Mouse (Mus musculus) limb, embryonic 14.5 days (tissue): ENCODE results near the gene Plekha1. TPM values are rescaled to one million over a fixed set of nuclear protein-coding genes. Genes with fewer than 3 reads are reported as not detected.

Experiments
- ATAC-seq: fragments of 200-750 bp; cut with Nextera tagmentation; 2 replicates; pipeline ENCODE4 v1.8.0; 2017; ENCODE audit warnings: low read depth, moderate number of reproducible peaks, moderate TSS enrichment; ENCODE audit not compliant: low FRiP score
- DNase-seq: peaks from one replicate; pipeline ENCODE4 v3.0.0-alpha.2; 2015; ENCODE audit warnings: low spot score
- H3K27ac ChIP-seq: fragments of 300-500 bp; sonication (generic); replicated peaks from 2 replicates; pipeline ENCODE4 v1.5.1; 2014; ENCODE audit warnings: low read depth, mild to moderate bottlenecking, low read length, moderate library complexity, mixed read lengths
- H3K27me3 ChIP-seq: fragments of 300-500 bp; sonication (generic); 2 replicates; pipeline ENCODE4 v1.6.1; 2014; ENCODE audit warnings: low read length, mixed read lengths; ENCODE audit not compliant: control insufficient read depth, insufficient read depth
- H3K36me3 ChIP-seq: fragments of 300-500 bp; sonication (generic); 2 replicates; pipeline ENCODE4 v1.6.1; 2014; ENCODE audit warnings: mild to moderate bottlenecking, low read length, moderate library complexity, mixed read lengths; ENCODE audit not compliant: control insufficient read depth, insufficient read depth
- H3K4me1 ChIP-seq: fragments of 300-500 bp; sonication (generic); 2 replicates; pipeline ENCODE4 v1.6.1; 2014; ENCODE audit warnings: antibody characterized with exemption, low read length, mixed read lengths; ENCODE audit not compliant: control insufficient read depth, insufficient read depth
- H3K4me2 ChIP-seq: fragments of 300-500 bp; sonication (generic); replicated peaks from 2 replicates; pipeline ENCODE4 v1.6.1; 2014; ENCODE audit warnings: low read depth, mild to moderate bottlenecking, low read length, moderate library complexity; ENCODE audit not compliant: severe bottlenecking
- H3K4me3 ChIP-seq: fragments of 300-500 bp; sonication (generic); replicated peaks from 2 replicates; pipeline ENCODE4 v1.5.1; 2014; ENCODE audit warnings: low read length
- H3K9ac ChIP-seq: fragments of 300-500 bp; sonication (generic); 2 replicates; pipeline ENCODE4 v1.6.1; 2014; ENCODE audit warnings: mild to moderate bottlenecking, low read depth, low read length, moderate library complexity; ENCODE audit not compliant: severe bottlenecking
- H3K9me3 ChIP-seq: fragments of 300-500 bp; sonication (generic); 2 replicates; pipeline ENCODE4 v1.6.1; 2016; ENCODE audit warnings: low read length; ENCODE audit not compliant: control insufficient read depth
- POLR2A ChIP-seq: fragments of 200-500 bp; IDR thresholded peaks from 2 replicates; pipeline ENCODE4 v1.8.0; 2012; ENCODE audit warnings: inconsistent platforms, mild to moderate bottlenecking, moderate library complexity, borderline replicate concordance; ENCODE audit not compliant: insufficient read depth, insufficient read length; ENCODE audit errors: extremely low read depth
- WGBS: fragments of 180-500 bp; shearing (Covaris S2); extraction: QIAGEN DNeasy Blood & Tissue Kit; methylation state at CpG from one replicate; pipeline ENCODE4 v1.1.7; 2014; 5-methylcytosine and 5-hydroxymethylcytosine counted together
- microRNA-seq: library from miRNA; unstranded; fragments of <30 nt; microRNA quantifications from one replicate; pipeline ENCODE4, GENCODE M21; 2016
- polyA plus RNA-seq, 2 experiments: library from polyadenylated mRNA; depleted of rRNA in 1 of 2; stranded (reverse) in 1 of 2; unstranded in 1 of 2; fragments of >200 nt; fragmentation: Nextera tagmentation in 1 of 2; extraction: Ambion mirVana in 1 of 2; gene quantifications; 2 replicates each; pipeline versions ENCODE4 v1.2.1 to v1.2.3; 2012 to 2014

Plekha1 gene
- polyA plus RNA-seq, 2 experiments, result 34.8 to 47.9 TPM

DNA sequence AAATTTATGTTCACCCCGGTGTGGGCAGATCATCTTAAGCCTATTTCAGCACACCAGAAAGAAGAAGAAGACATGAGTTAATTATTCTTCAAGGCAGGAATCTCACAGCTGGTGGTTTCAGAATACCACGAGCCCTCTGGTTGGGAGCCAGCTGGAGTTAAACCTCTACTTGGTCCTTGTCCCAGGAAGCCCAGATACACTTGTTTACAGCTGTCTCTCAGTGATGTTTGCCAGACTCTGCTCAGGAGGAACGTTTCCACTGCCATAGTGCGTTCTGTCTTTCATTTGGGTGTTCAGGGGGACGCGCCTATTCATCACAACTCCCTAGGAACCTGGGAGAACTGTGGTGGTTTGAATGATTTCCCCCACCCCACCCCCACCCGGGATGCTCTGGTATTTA, 94.3 kb downstream of the Plekha1 start:
- Histone ChIP-seq H3K4me3 (no peak overlapping the region), H3K4me1 (peaks cover 21% of the 10 kb centered on the region), H3K9ac (no peak overlapping the region), H3K27me3 (no peaks in the 10 kb centered on the region), H3K9me3 (no peaks in the 10 kb centered on the region), H3K4me2 (no peak overlapping the region), H3K36me3 (no peaks in the 10 kb centered on the region), H3K27ac (no peak overlapping the region)
- WGBS, result 27% methylated on average over 7 of the region's 7 CpGs
- DNase-seq (peak; percentile 69), ATAC-seq (no peak)
- no peak for TF ChIP-seq POLR2A

DNA sequence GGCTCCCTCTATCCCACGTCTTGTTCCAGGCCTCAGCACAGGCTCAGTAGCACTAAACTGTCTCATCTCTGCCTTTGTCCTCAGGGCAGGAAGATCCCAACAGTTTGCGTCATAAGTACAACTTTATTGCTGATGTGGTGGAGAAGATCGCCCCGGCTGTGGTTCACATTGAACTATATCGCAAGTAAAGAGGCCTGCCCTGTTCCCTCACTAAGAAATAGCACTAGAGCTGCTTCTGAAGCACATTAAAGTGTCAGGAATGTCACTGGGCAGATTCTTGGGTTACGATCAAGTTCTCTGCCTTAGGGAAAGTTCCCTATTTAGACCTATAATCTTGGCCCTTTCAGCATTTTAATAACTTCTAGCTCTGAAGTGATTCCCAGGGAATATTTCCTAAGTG, 95.9 kb downstream of the Plekha1 start:
- H3K27me3 ChIP-seq, result no peaks in the 10 kb centered on the region
- H3K4me1 ChIP-seq, result peaks cover 35% of the 10 kb centered on the region
- DNase-seq (peak; percentile 66), ATAC-seq (no peak)
- no peak overlapping the region for H3K4me3 ChIP-seq
- TF ChIP-seq POLR2A, result no peak
- no peak overlapping the region for H3K4me2 ChIP-seq
- H3K9me3 ChIP-seq, result no peaks in the 10 kb centered on the region
- 43% methylated on average over 6 of the region's 6 CpGs for WGBS
- H3K36me3 ChIP-seq, result 0 out of 2 replicates have a peak, but pooled peaks cover 4% of the 10 kb centered on the region
- H3K27ac ChIP-seq, result no peak overlapping the region
- H3K9ac ChIP-seq, result no peak overlapping the region

Small RNAs within 50 kb of the gene (microRNA-seq; reads per million reads assigned to microRNA genes)
- gene Mir7061, result 0.69 reads per million

Other genes starting within 250 kb of the Plekha1 start
- 0.05 TPM in 1 of 2 replicates, not detected in the other for gene Btbd16, start 91.7 kb upstream of the Plekha1 start, polyA plus RNA-seq (2012; rRNA removed)
- gene Btbd16, start 91.7 kb upstream of the Plekha1 start, polyA plus RNA-seq (2014; fragmentation: Nextera tagmentation; extraction: Ambion mirVana), result not detected in 2 replicates
- gene Htra1, start 70.4 kb downstream of the Plekha1 start, polyA plus RNA-seq (2012; rRNA removed), result 102 and 124 TPM in 2 replicates
- gene Htra1, start 70.4 kb downstream of the Plekha1 start, polyA plus RNA-seq (2014; fragmentation: Nextera tagmentation; extraction: Ambion mirVana), result 224 and 233 TPM in 2 replicates
- 0.04 and 0.06 TPM in 2 replicates for gene Dmbt1, start 166.3 kb downstream of the Plekha1 start, polyA plus RNA-seq (2012; rRNA removed)
- not detected in 2 replicates for gene Dmbt1, start 166.3 kb downstream of the Plekha1 start, polyA plus RNA-seq (2014; fragmentation: Nextera tagmentation; extraction: Ambion mirVana)